Mouse (Mus musculus) kidney, embryonic 15.5 days (tissue): Measurements from ENCODE around the gene Dnajc19. TPM values are rescaled to one million over a fixed set of nuclear protein-coding genes. Genes with fewer than 3 reads are reported as not detected.
"Not testable (repeated sequence)": the region's sequence is repeated elsewhere in the genome, so short reads cannot be mapped to it uniquely, and the experiment has no call there.

Source experiments
- ATAC-seq: fragments of 200-750 bp; cut with Nextera tagmentation; replicated peaks from 2 replicates; pipeline ENCODE4 v1.8.0; 2017; ENCODE audit warnings: moderate TSS enrichment; ENCODE audit not compliant: low FRiP score
- H3K27ac ChIP-seq: fragments of 300-500 bp; sonication (generic); 2 replicates; pipeline ENCODE4 v1.5.1; 2015; ENCODE audit warnings: mild to moderate bottlenecking, inconsistent platforms
- H3K27me3 ChIP-seq: fragments of 300-500 bp; sonication (generic); 2 replicates; pipeline ENCODE4 v1.6.1; 2015; ENCODE audit warnings: inconsistent platforms
- H3K36me3 ChIP-seq: fragments of 300-500 bp; sonication (generic); 2 replicates; pipeline ENCODE4 v1.6.1; 2015; ENCODE audit warnings: inconsistent platforms
- H3K4me1 ChIP-seq: fragments of 300-500 bp; sonication (generic); 2 replicates; pipeline ENCODE4 v1.6.1; 2015; ENCODE audit warnings: inconsistent platforms
- H3K4me2 ChIP-seq: fragments of 300-500 bp; sonication (generic); 2 replicates; pipeline ENCODE4 v1.6.1; 2015; ENCODE audit warnings: moderate library complexity, mild to moderate bottlenecking, inconsistent platforms
- H3K4me3 ChIP-seq: fragments of 300-500 bp; sonication (generic); replicated peaks from 2 replicates; pipeline ENCODE4 v1.5.1; 2015; ENCODE audit warnings: mild to moderate bottlenecking, inconsistent platforms
- H3K9ac ChIP-seq: fragments of 300-500 bp; sonication (generic); 2 replicates; pipeline ENCODE4 v1.6.1; 2015; ENCODE audit warnings: mild to moderate bottlenecking, inconsistent platforms
- H3K9me3 ChIP-seq: fragments of 300-500 bp; sonication (generic); replicated peaks from 2 replicates; pipeline ENCODE4 v1.6.1; 2016; ENCODE audit warnings: inconsistent platforms
- WGBS: fragments of 180-500 bp; shearing (Covaris S2); methylation state at CpG from one replicate; pipeline ENCODE4 v1.1.7; 2015; ENCODE audit warnings: mixed read lengths; 5-methylcytosine and 5-hydroxymethylcytosine counted together
- polyA plus RNA-seq: library from polyadenylated mRNA; unstranded; fragments of >200 nt; fragmentation: Nextera tagmentation; extraction: Ambion mirVana; gene quantifications from 2 replicates; pipeline ENCODE4 v1.2.1, GENCODE M21; 2015

The Dnajc19 gene
- polyA plus RNA-seq, 1 experiment from 2014 or later = 151 TPM

GRCm38 (mm10) chr3:34081929-34082328 lies 808 bp upstream of the Dnajc19 start:
- H3K4me3 ChIP-seq = peak overlapping the region; percentile 81; the same call in 1 of the 2 replicates
- H3K9ac ChIP-seq = 0 out of 2 replicates have a peak overlapping the region, but pooled peaks have one; percentile 4
- peaks cover 16% of the 10 kb centered on the region for H3K4me1 ChIP-seq
- no peaks in the 10 kb centered on the region for H3K27me3 ChIP-seq
- peak overlapping the region; percentile 72 for H3K4me2 ChIP-seq
- no peak for ATAC-seq
- WGBS = 87% methylated on average over 3 of the region's 3 CpGs
- no peaks in the 10 kb centered on the region for H3K9me3 ChIP-seq
- H3K27ac ChIP-seq = no peak overlapping the region
- peaks cover 17% of the 10 kb centered on the region for H3K36me3 ChIP-seq

GRCm38 (mm10) chr3:34076058-34076759 lies 4.9 kb downstream of the Dnajc19 start:
- Histone ChIP-seq H3K4me2 (no peak overlapping the region), H3K9me3 (no peaks in the 10 kb centered on the region), H3K4me3 (no peak overlapping the region), H3K27ac (no peak overlapping the region), H3K9ac (no peak overlapping the region), H3K27me3 (no peaks in the 10 kb centered on the region), H3K4me1 (peaks cover 10% of the 10 kb centered on the region), H3K36me3 (peaks cover 63% of the 10 kb centered on the region)
- ATAC-seq = 0 out of 2 replicates have a peak, but pooled peaks have one; percentile 47
- 63% methylated on average over 6 of the region's 6 CpGs for WGBS

GRCm38 (mm10) chr3:34072726-34073125 lies 8.4 kb downstream of the Dnajc19 start:
- Histone ChIP-seq H3K4me2 (no peak overlapping the region), H3K27me3 (no peaks in the 10 kb centered on the region), H3K36me3 (peaks cover 66% of the 10 kb centered on the region), H3K4me3 (no peak overlapping the region), H3K27ac (no peak overlapping the region), H3K9me3 (no peaks in the 10 kb centered on the region), H3K4me1 (no peaks in the 10 kb centered on the region), H3K9ac (no peak overlapping the region)
- no peak for ATAC-seq
- WGBS = 90% methylated on average over 6 of the region's 6 CpGs

GRCm38 (mm10) chr3:34068943-34069342 lies 12.2 kb downstream of the Dnajc19 start:
- not testable (repeated sequence) for ATAC-seq, H3K27me3 ChIP-seq, H3K4me3 ChIP-seq, H3K4me2 ChIP-seq, H3K27ac ChIP-seq, H3K9me3 ChIP-seq, H3K4me1 ChIP-seq, H3K9ac ChIP-seq
- peaks cover 57% of the 10 kb centered on the region for H3K36me3 ChIP-seq
- WGBS = 95% methylated on average over 7 of the region's 7 CpGs

- Histone ChIP-seq H3K4me3 (no peak overlapping the region), H3K4me2 (no peak overlapping the region), H3K27me3 (no peaks in the 10 kb centered on the region), H3K27ac (no peak overlapping the region), H3K4me1 (no peaks in the 10 kb centered on the region), H3K36me3 (peaks cover 61% of the 10 kb centered on the region), H3K9ac (no peak overlapping the region), H3K9me3 (no peaks in the 10 kb centered on the region)
- WGBS = 89% methylated on average over 2 of the region's 2 CpGs
- no peak for ATAC-seq
These were observed 18.8 kb downstream of the Dnajc19 start for GRCm38 (mm10) chr3:34062352-34062751.

GRCm38 (mm10) chr3:34041990-34042389 lies 39.1 kb downstream of the Dnajc19 start:
- 92% methylated on average over 4 of the region's 4 CpGs for WGBS
- no peak overlapping the region for H3K4me2 ChIP-seq
- H3K36me3 ChIP-seq = peaks cover 50% of the 10 kb centered on the region
- H3K4me3 ChIP-seq = no peak overlapping the region
- H3K9me3 ChIP-seq = no peaks in the 10 kb centered on the region
- no peak overlapping the region for H3K9ac ChIP-seq
- no peak for ATAC-seq
- H3K27me3 ChIP-seq = no peaks in the 10 kb centered on the region
- no peak overlapping the region for H3K27ac ChIP-seq
- no peaks in the 10 kb centered on the region; the same call in 1 of the 2 replicates for H3K4me1 ChIP-seq

GRCm38 (mm10) chr3:34035706-34036105 lies 45.4 kb downstream of the Dnajc19 start:
- no peak overlapping the region for H3K4me3 ChIP-seq
- H3K36me3 ChIP-seq = 0 out of 2 replicates have a peak, but pooled peaks cover 9% of the 10 kb centered on the region
- H3K4me1 ChIP-seq = peaks cover 8% of the 10 kb centered on the region; the same call in 1 of the 2 replicates
- no peak overlapping the region for H3K4me2 ChIP-seq
- WGBS = 88% methylated on average over 3 of the region's 3 CpGs
- no peaks in the 10 kb centered on the region for H3K27me3 ChIP-seq
- no peak for ATAC-seq
- no peak overlapping the region for H3K27ac ChIP-seq
- H3K9me3 ChIP-seq = no peaks in the 10 kb centered on the region
- H3K9ac ChIP-seq = no peak overlapping the region

GRCm38 (mm10) chr3:34034803-34035202 lies 46.3 kb downstream of the Dnajc19 start:
- Histone ChIP-seq H3K4me3 (no peak overlapping the region), H3K9me3 (no peaks in the 10 kb centered on the region), H3K9ac (no peak overlapping the region), H3K27ac (no peak overlapping the region), H3K36me3 (0 out of 2 replicates have a peak, but pooled peaks cover under 1% of the 10 kb centered on the region), H3K4me2 (no peak overlapping the region), H3K27me3 (no peaks in the 10 kb centered on the region), H3K4me1 (peaks cover 8% of the 10 kb centered on the region; the same call in 1 of the 2 replicates)
- WGBS = 84% methylated on average over 1 of the region's 1 CpGs
- no peak for ATAC-seq

- Histone ChIP-seq H3K9ac (no peak overlapping the region), H3K9me3 (no peaks in the 10 kb centered on the region), H3K36me3 (no peaks in the 10 kb centered on the region), H3K4me3 (no peak overlapping the region), H3K27ac (peak overlapping the region; percentile 29; the same call in 1 of the 2 replicates), H3K4me2 (no peak overlapping the region), H3K27me3 (no peaks in the 10 kb centered on the region), H3K4me1 (peaks cover 8% of the 10 kb centered on the region; the same call in 1 of the 2 replicates)
- no peak for ATAC-seq
- WGBS = 72% methylated on average over 3 of the region's 3 CpGs
These were observed 47.3 kb downstream of the Dnajc19 start for GRCm38 (mm10) chr3:34033720-34034364.

GRCm38 (mm10) chr3:34030601-34031000 lies 50.5 kb downstream of the Dnajc19 start:
- H3K9ac ChIP-seq = no peak overlapping the region
- H3K4me2 ChIP-seq = no peak overlapping the region
- peaks cover 3% of the 10 kb centered on the region; the same call in 1 of the 2 replicates for H3K4me1 ChIP-seq
- H3K27ac ChIP-seq = no peak overlapping the region
- H3K4me3 ChIP-seq = no peak overlapping the region
- ATAC-seq = no peak
- no peaks in the 10 kb centered on the region for H3K36me3 ChIP-seq
- H3K9me3 ChIP-seq = no peaks in the 10 kb centered on the region
- H3K27me3 ChIP-seq = no peaks in the 10 kb centered on the region
- 81% methylated on average over 3 of the region's 3 CpGs for WGBS

GRCm38 (mm10) chr3:34028935-34029334 lies 52.2 kb downstream of the Dnajc19 start:
- ATAC-seq = no peak
- Histone ChIP-seq H3K27me3 (no peaks in the 10 kb centered on the region), H3K4me3 (no peak overlapping the region)

GRCm38 (mm10) chr3:34021259-34021828 lies 59.8 kb downstream of the Dnajc19 start:
- Histone ChIP-seq H3K27me3 (no peaks in the 10 kb centered on the region), H3K36me3 (no peaks in the 10 kb centered on the region), H3K4me2 (peak overlapping the region; percentile 78), H3K4me1 (peaks cover 12% of the 10 kb centered on the region), H3K27ac (no peak overlapping the region), H3K9ac (peak overlapping the region; percentile 96), H3K4me3 (peak overlapping the region; percentile 89), H3K9me3 (no peaks in the 10 kb centered on the region)
- no peak for ATAC-seq
- 72% methylated on average over 4 of the region's 4 CpGs for WGBS

More at GRCm38 (mm10) chr3:34028935-34029334, 52.2 kb downstream of the Dnajc19 start:
- Histone ChIP-seq H3K4me2 (no peak overlapping the region), H3K4me1 (no peaks in the 10 kb centered on the region), H3K9ac (no peak overlapping the region), H3K27ac (no peak overlapping the region), H3K36me3 (no peaks in the 10 kb centered on the region), H3K9me3 (no peaks in the 10 kb centered on the region)
